Mouse (Mus musculus): ENCODE data around the gene Usp12. TPM values are rescaled to one million over a fixed set of nuclear protein-coding genes. Genes with fewer than 3 reads are reported as not detected.

Gene Usp12
- polyA plus RNA-seq, 1 experiment: 16.7 TPM

DNA sequence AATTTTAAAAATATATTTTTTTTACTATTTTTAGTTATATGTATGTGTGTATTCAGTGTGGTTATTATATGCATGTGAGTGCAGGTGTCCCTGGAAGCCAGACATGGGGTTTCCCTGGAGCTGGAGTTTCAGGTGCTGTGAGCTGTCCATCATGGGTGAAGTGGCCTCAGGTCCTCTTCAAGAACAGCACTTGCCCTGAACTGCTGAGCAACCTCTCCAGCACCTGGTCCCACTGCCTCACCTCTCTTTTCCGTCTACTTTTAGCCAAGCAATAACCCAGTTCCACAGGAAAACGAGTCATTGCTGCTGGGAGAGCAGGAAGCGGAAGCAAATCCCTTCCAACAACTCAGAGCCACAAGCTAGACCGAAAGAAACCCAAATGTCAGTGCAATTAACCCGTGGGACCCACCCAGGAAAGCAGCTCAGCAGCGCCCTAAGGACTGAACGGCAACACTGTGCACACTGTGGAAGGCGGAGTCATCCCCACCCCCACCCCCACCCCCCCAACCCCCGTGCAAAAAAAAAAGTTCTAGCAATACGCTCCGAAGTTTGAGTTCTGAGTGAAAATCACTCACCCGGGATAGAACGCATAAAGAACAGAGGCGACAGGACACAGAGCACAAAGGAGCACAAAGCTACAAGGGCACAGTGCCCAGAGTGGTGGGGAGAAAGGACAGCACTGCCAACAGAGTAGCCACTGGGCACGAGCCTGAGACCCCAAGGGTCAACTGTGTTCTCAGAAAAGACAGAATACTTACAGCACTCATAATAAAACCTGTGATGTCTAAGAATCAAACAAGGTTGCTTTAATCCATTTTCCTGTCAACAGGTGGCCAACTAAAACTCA, 24.6 kb downstream of the Usp12 start:
- H3K36me3 ChIP-seq (ENCODE audit: control insufficient read depth, insufficient read depth, low read length): peaks cover 32% of the 10 kb centered on the region
- TF ChIP-seq POLR2A (IDR thresholded peaks at IDR 0.05; ENCODE audit: low read depth, low read length): no peak
- TF ChIP-seq CTCF (IDR thresholded peaks at IDR 0.05; ENCODE audit: extremely low read depth, insufficient read length, insufficient replicate concordance, low read depth, low read length): no peak
- H3K4me1 ChIP-seq (ENCODE audit: control insufficient read depth, insufficient read depth, insufficient read length, low read length): peaks cover 25% of the 10 kb centered on the region
- H3K27ac ChIP-seq (ENCODE audit: insufficient read depth, low read depth, low read length): peak overlapping the region; percentile 28
- H3K4me3 ChIP-seq (ENCODE audit: low read depth, low read length): no peak overlapping the region
- H3K27me3 ChIP-seq (ENCODE audit: control insufficient read depth, insufficient read depth, low read length): no peaks in the 10 kb centered on the region
- WGBS: 37% methylated on average over 15 of the region's 15 CpGs

GRCm38 (mm10) chr5:146765791-146766190, 29.0 kb downstream of the Usp12 start:
- TF ChIP-seq POLR2A (IDR thresholded peaks at IDR 0.05; ENCODE audit: low read depth, low read length) (no peak), CTCF (IDR thresholded peaks at IDR 0.05; ENCODE audit: extremely low read depth, insufficient read length, insufficient replicate concordance, low read depth, low read length) (no peak)
- 84% methylated on average over 5 of the region's 5 CpGs for WGBS
- Histone ChIP-seq H3K36me3 (ENCODE audit: control insufficient read depth, insufficient read depth, low read length) (peaks cover 47% of the 10 kb centered on the region), H3K27ac (ENCODE audit: insufficient read depth, low read depth, low read length) (no peak overlapping the region), H3K4me1 (ENCODE audit: control insufficient read depth, insufficient read depth, insufficient read length, low read length) (peaks cover 12% of the 10 kb centered on the region), H3K4me3 (ENCODE audit: low read depth, low read length) (no peak overlapping the region), H3K27me3 (ENCODE audit: control insufficient read depth, insufficient read depth, low read length) (no peaks in the 10 kb centered on the region)

DNA sequence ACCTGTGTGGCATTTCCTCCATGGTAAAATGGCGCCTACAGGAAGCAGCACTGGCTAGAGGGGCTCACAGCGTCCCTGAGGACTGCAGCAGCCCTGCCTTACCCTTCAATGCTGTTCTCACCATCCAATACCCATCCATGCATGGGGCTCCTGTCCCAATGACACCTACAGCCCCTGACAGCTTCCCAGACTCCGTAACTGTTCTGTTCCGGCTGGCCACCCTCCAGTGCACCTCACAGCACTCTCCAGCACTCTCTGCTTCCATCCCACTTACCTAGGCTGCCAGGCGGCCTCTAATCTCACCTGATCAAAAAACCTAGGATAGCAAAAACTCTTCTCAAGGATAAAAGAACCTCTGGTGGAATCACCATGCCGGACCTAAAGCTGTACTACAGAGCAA, 35.6 kb downstream of the Usp12 start:
- peaks cover 40% of the 10 kb centered on the region for H3K36me3 ChIP-seq (ENCODE audit: control insufficient read depth, insufficient read depth, low read length)
- no peak overlapping the region for H3K27ac ChIP-seq (ENCODE audit: insufficient read depth, low read depth, low read length)
- H3K27me3 ChIP-seq (ENCODE audit: control insufficient read depth, insufficient read depth, low read length): no peaks in the 10 kb centered on the region
- peaks cover 12% of the 10 kb centered on the region for H3K4me1 ChIP-seq (ENCODE audit: control insufficient read depth, insufficient read depth, insufficient read length, low read length)
- no peak for TF ChIP-seq CTCF (IDR thresholded peaks at IDR 0.05; ENCODE audit: extremely low read depth, insufficient read length, insufficient replicate concordance, low read depth, low read length)
- TF ChIP-seq POLR2A (IDR thresholded peaks at IDR 0.05; ENCODE audit: low read depth, low read length): no peak
- 88% methylated on average over 6 of the region's 6 CpGs for WGBS
- no peak overlapping the region for H3K4me3 ChIP-seq (ENCODE audit: low read depth, low read length)

DNA sequence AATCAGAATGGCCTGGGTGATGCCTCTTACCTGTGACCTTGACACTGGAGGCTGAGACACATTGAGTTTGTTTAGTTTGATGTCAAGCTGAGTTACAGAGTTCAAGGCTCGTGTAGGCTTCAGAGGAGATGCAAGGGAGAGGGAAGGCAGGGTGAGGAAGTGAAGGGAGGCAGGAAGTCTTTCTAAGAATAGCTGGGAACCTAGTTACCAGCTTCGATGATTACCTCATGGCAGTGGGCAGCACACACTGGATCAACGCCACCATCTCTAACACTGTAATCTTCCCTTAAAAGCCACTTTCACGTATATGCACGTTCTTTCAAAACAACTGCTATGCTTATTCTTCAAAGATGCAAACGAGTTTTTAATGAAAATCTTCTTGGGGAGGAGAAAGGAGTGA, 36.9 kb downstream of the Usp12 start:
- TF ChIP-seq POLR2A (IDR thresholded peaks at IDR 0.05; ENCODE audit: low read depth, low read length): no peak
- no peak for TF ChIP-seq CTCF (IDR thresholded peaks at IDR 0.05; ENCODE audit: extremely low read depth, insufficient read length, insufficient replicate concordance, low read depth, low read length)
- Histone ChIP-seq H3K36me3 (ENCODE audit: control insufficient read depth, insufficient read depth, low read length) (peaks cover 45% of the 10 kb centered on the region), H3K4me3 (ENCODE audit: low read depth, low read length) (no peak overlapping the region), H3K27me3 (ENCODE audit: control insufficient read depth, insufficient read depth, low read length) (no peaks in the 10 kb centered on the region), H3K27ac (ENCODE audit: insufficient read depth, low read depth, low read length) (peak overlapping the region; percentile 61), H3K4me1 (ENCODE audit: control insufficient read depth, insufficient read depth, insufficient read length, low read length) (peaks cover 12% of the 10 kb centered on the region)
- 50% methylated on average over 6 of the region's 6 CpGs for WGBS

- Histone ChIP-seq H3K4me3 (ENCODE audit: low read depth, low read length) (no peak overlapping the region), H3K27ac (ENCODE audit: insufficient read depth, low read depth, low read length) (peak overlapping the region; percentile 61), H3K36me3 (ENCODE audit: control insufficient read depth, insufficient read depth, low read length) (peaks cover 44% of the 10 kb centered on the region), H3K27me3 (ENCODE audit: control insufficient read depth, insufficient read depth, low read length) (no peaks in the 10 kb centered on the region), H3K4me1 (ENCODE audit: control insufficient read depth, insufficient read depth, insufficient read length, low read length) (peaks cover 12% of the 10 kb centered on the region)
- TF ChIP-seq POLR2A (IDR thresholded peaks at IDR 0.05; ENCODE audit: low read depth, low read length) (peak; percentile 14; the same call in 1 of the 2 replicates), CTCF (IDR thresholded peaks at IDR 0.05; ENCODE audit: extremely low read depth, insufficient read length, insufficient replicate concordance, low read depth, low read length) (peak; percentile 21; the same call in 1 of the 2 replicates)
- 25% methylated on average over 5 of the region's 5 CpGs for WGBS
These were observed 37.5 kb downstream of the Usp12 start for GRCm38 (mm10) chr5:146757316-146757715.

- Histone ChIP-seq H3K4me3 (ENCODE audit: low read depth, low read length) (no peak overlapping the region), H3K27me3 (ENCODE audit: control insufficient read depth, insufficient read depth, low read length) (no peaks in the 10 kb centered on the region), H3K27ac (ENCODE audit: insufficient read depth, low read depth, low read length) (no peak overlapping the region), H3K4me1 (ENCODE audit: control insufficient read depth, insufficient read depth, insufficient read length, low read length) (peaks cover 9% of the 10 kb centered on the region; the same call in 1 of the 2 replicates), H3K36me3 (ENCODE audit: control insufficient read depth, insufficient read depth, low read length) (peaks cover 65% of the 10 kb centered on the region)
- TF ChIP-seq POLR2A (IDR thresholded peaks at IDR 0.05; ENCODE audit: low read depth, low read length) (no peak), CTCF (IDR thresholded peaks at IDR 0.05; ENCODE audit: extremely low read depth, insufficient read length, insufficient replicate concordance, low read depth, low read length) (no peak)
- 86% methylated on average over 8 of the region's 8 CpGs for WGBS
These were observed 41.6 kb downstream of the Usp12 start for GRCm38 (mm10) chr5:146753181-146753580.

- H3K4me3 ChIP-seq (ENCODE audit: low read depth, low read length): no peak overlapping the region
- H3K4me1 ChIP-seq (ENCODE audit: control insufficient read depth, insufficient read depth, insufficient read length, low read length): no peaks in the 10 kb centered on the region
- H3K27ac ChIP-seq (ENCODE audit: insufficient read depth, low read depth, low read length): no peak overlapping the region
- no peak for TF ChIP-seq CTCF (IDR thresholded peaks at IDR 0.05; ENCODE audit: extremely low read depth, insufficient read length, insufficient replicate concordance, low read depth, low read length)
- no peak for TF ChIP-seq POLR2A (IDR thresholded peaks at IDR 0.05; ENCODE audit: low read depth, low read length)
- no peaks in the 10 kb centered on the region for H3K27me3 ChIP-seq (ENCODE audit: control insufficient read depth, insufficient read depth, low read length)
- 82% methylated on average over 7 of the region's 7 CpGs for WGBS
- H3K36me3 ChIP-seq (ENCODE audit: control insufficient read depth, insufficient read depth, low read length): peaks cover 61% of the 10 kb centered on the region
These were observed 43.8 kb downstream of the Usp12 start for GRCm38 (mm10) chr5:146750958-146751357.
